Mouse (Mus musculus): ENCODE measurements around the gene Gm20481. TPM values are rescaled to one million over a fixed set of nuclear protein-coding genes. Genes with fewer than 3 reads are reported as not detected.

The Gm20481 gene
- polyA plus RNA-seq, 1 experiment from 2014 or later, result not detected

GRCm38 (mm10) chr17:35020551-35020950 is 50.8 kb downstream of the Gm20481 start:
- 87% methylated on average over 8 of the region's 8 CpGs for WGBS
- peaks cover 29% of the 10 kb centered on the region for H3K36me3 ChIP-seq
- H3K27me3 ChIP-seq (ENCODE audit: low read depth, poor library complexity, severe bottlenecking), result no peaks in the 10 kb centered on the region
- DNase-seq (ENCODE audit: low spot score), result peak; percentile 28
- no peak overlapping the region for H3K27ac ChIP-seq
- no peak overlapping the region for H3K4me3 ChIP-seq
- H3K4me1 ChIP-seq, result peaks cover 32% of the 10 kb centered on the region
- no peaks in the 10 kb centered on the region for H3K9me3 ChIP-seq (replicated peaks)

- H3K4me3 ChIP-seq, result peak overlapping the region; percentile 30
- DNase-seq (ENCODE audit: low spot score), result peak; percentile 95
- no peaks in the 10 kb centered on the region for H3K27me3 ChIP-seq (ENCODE audit: low read depth, poor library complexity, severe bottlenecking)
- WGBS, result 19% methylated on average over 17 of the region's 17 CpGs
- peaks cover 35% of the 10 kb centered on the region for H3K4me1 ChIP-seq
- peak overlapping the region; percentile 71 for H3K27ac ChIP-seq
- H3K9me3 ChIP-seq (replicated peaks), result no peaks in the 10 kb centered on the region
- peaks cover 21% of the 10 kb centered on the region for H3K36me3 ChIP-seq
Measured at GRCm38 (mm10) chr17:35021163-35021808, 51.6 kb downstream of the Gm20481 start.

Other genes starting within 250 kb of the Gm20481 start
- gene C4b, start 226.0 kb upstream of the Gm20481 start, polyA plus RNA-seq (2016; fragmentation: Nextera tagmentation; extraction: Ambion mirVana), result not detected in 2 replicates
- gene Cyp21a1, start 165.4 kb upstream of the Gm20481 start, polyA plus RNA-seq (2016; fragmentation: Nextera tagmentation; extraction: Ambion mirVana), result not detected in 2 replicates
- gene Stk19, start 133.0 kb upstream of the Gm20481 start, polyA plus RNA-seq (2016; fragmentation: Nextera tagmentation; extraction: Ambion mirVana), result 23.3 and 28.6 TPM in 2 replicates
- gene Dxo, start 132.9 kb upstream of the Gm20481 start, polyA plus RNA-seq (2016; fragmentation: Nextera tagmentation; extraction: Ambion mirVana), result 77.5 and 83.5 TPM in 2 replicates
- gene Skiv2l, start 119.7 kb upstream of the Gm20481 start, polyA plus RNA-seq (2016; fragmentation: Nextera tagmentation; extraction: Ambion mirVana), result 57.5 and 65.0 TPM in 2 replicates
- 151 and 155 TPM in 2 replicates for gene Nelfe, start 119.5 kb upstream of the Gm20481 start, polyA plus RNA-seq (2016; fragmentation: Nextera tagmentation; extraction: Ambion mirVana)
- gene Cfb, start 107.4 kb upstream of the Gm20481 start, polyA plus RNA-seq (2016; fragmentation: Nextera tagmentation; extraction: Ambion mirVana), result 2.1 and 2.5 TPM in 2 replicates
- gene Zbtb12, start 90.4 kb upstream of the Gm20481 start, polyA plus RNA-seq (2016; fragmentation: Nextera tagmentation; extraction: Ambion mirVana), result 6.2 and 6.3 TPM in 2 replicates
- gene Gm20547, start 87.9 kb upstream of the Gm20481 start, polyA plus RNA-seq (2016; fragmentation: Nextera tagmentation; extraction: Ambion mirVana), result 0.06 TPM in 1 of 2 replicates, not detected in the other
- 0.29 and 0.40 TPM in 2 replicates for gene C2, start 71.6 kb upstream of the Gm20481 start, polyA plus RNA-seq (2016; fragmentation: Nextera tagmentation; extraction: Ambion mirVana)
- gene Ehmt2, start 71.4 kb upstream of the Gm20481 start, polyA plus RNA-seq (2016; fragmentation: Nextera tagmentation; extraction: Ambion mirVana), result 109 and 116 TPM in 2 replicates
- not detected in 2 replicates for gene Slc44a4, start 55.4 kb upstream of the Gm20481 start, polyA plus RNA-seq (2016; fragmentation: Nextera tagmentation; extraction: Ambion mirVana)
- gene Neu1, start 38.7 kb upstream of the Gm20481 start, polyA plus RNA-seq (2016; fragmentation: Nextera tagmentation; extraction: Ambion mirVana), result 14.6 and 16.1 TPM in 2 replicates
- gene Hspa1b, start 10.7 kb upstream of the Gm20481 start, polyA plus RNA-seq (2016; fragmentation: Nextera tagmentation; extraction: Ambion mirVana), result 0.08 and 0.14 TPM in 2 replicates
- gene Hspa1a, start 2.2 kb downstream of the Gm20481 start, polyA plus RNA-seq (2016; fragmentation: Nextera tagmentation; extraction: Ambion mirVana), result 1.1 and 1.4 TPM in 2 replicates
- gene Hspa1l, start 2.8 kb downstream of the Gm20481 start, polyA plus RNA-seq (2016; fragmentation: Nextera tagmentation; extraction: Ambion mirVana), result 0.58 and 0.85 TPM in 2 replicates
- 320 and 365 TPM in 2 replicates for gene Lsm2, start 11.9 kb downstream of the Gm20481 start, polyA plus RNA-seq (2016; fragmentation: Nextera tagmentation; extraction: Ambion mirVana)
- gene Vars, start 31.1 kb downstream of the Gm20481 start, polyA plus RNA-seq (2016; fragmentation: Nextera tagmentation; extraction: Ambion mirVana), result 222 and 267 TPM in 2 replicates
- gene Vwa7, start 46.7 kb downstream of the Gm20481 start, polyA plus RNA-seq (2016; fragmentation: Nextera tagmentation; extraction: Ambion mirVana), result 0.15 and 0.23 TPM in 2 replicates
- gene Sapcd1, start 58.1 kb downstream of the Gm20481 start, polyA plus RNA-seq (2016; fragmentation: Nextera tagmentation; extraction: Ambion mirVana), result 1.2 and 1.4 TPM in 2 replicates
- 5.2 and 5.4 TPM in 2 replicates for gene Msh5, start 76.8 kb downstream of the Gm20481 start, polyA plus RNA-seq (2016; fragmentation: Nextera tagmentation; extraction: Ambion mirVana)
- 174 and 186 TPM in 2 replicates for gene Clic1, start 80.1 kb downstream of the Gm20481 start, polyA plus RNA-seq (2016; fragmentation: Nextera tagmentation; extraction: Ambion mirVana)
- gene Ddah2, start 89.1 kb downstream of the Gm20481 start, polyA plus RNA-seq (2016; fragmentation: Nextera tagmentation; extraction: Ambion mirVana), result 453 and 568 TPM in 2 replicates
- gene Ly6g6c, start 95.5 kb downstream of the Gm20481 start, polyA plus RNA-seq (2016; fragmentation: Nextera tagmentation; extraction: Ambion mirVana), result not detected in 2 replicates
- 0.36 and 0.46 TPM in 2 replicates for gene Mpig6b, start 96.3 kb downstream of the Gm20481 start, polyA plus RNA-seq (2016; fragmentation: Nextera tagmentation; extraction: Ambion mirVana)
- gene Ly6g6e, start 107.0 kb downstream of the Gm20481 start, polyA plus RNA-seq (2016; fragmentation: Nextera tagmentation; extraction: Ambion mirVana), result 0.81 and 0.95 TPM in 2 replicates
- gene Ly6g6d, start 108.2 kb downstream of the Gm20481 start, polyA plus RNA-seq (2016; fragmentation: Nextera tagmentation; extraction: Ambion mirVana), result 0.80 and 1.1 TPM in 2 replicates
- 0.56 and 0.66 TPM in 2 replicates for gene Ly6g6f, start 115.7 kb downstream of the Gm20481 start, polyA plus RNA-seq (2016; fragmentation: Nextera tagmentation; extraction: Ambion mirVana)
- 53.3 and 63.6 TPM in 2 replicates for gene Abhd16a, start 119.4 kb downstream of the Gm20481 start, polyA plus RNA-seq (2016; fragmentation: Nextera tagmentation; extraction: Ambion mirVana)
- not detected in 2 replicates for gene Ly6g5c, start 138.4 kb downstream of the Gm20481 start, polyA plus RNA-seq (2016; fragmentation: Nextera tagmentation; extraction: Ambion mirVana)
- 1.4 and 1.7 TPM in 2 replicates for gene Ly6g5b, start 145.5 kb downstream of the Gm20481 start, polyA plus RNA-seq (2016; fragmentation: Nextera tagmentation; extraction: Ambion mirVana)
- gene Gpank1, start 151.5 kb downstream of the Gm20481 start, polyA plus RNA-seq (2016; fragmentation: Nextera tagmentation; extraction: Ambion mirVana), result 33.9 and 35.8 TPM in 2 replicates
- 299 and 317 TPM in 2 replicates for gene Csnk2b, start 152.1 kb downstream of the Gm20481 start, polyA plus RNA-seq (2016; fragmentation: Nextera tagmentation; extraction: Ambion mirVana)
- 8.4 and 8.5 TPM in 2 replicates for gene D17H6S53E, start 156.5 kb downstream of the Gm20481 start, polyA plus RNA-seq (2016; fragmentation: Nextera tagmentation; extraction: Ambion mirVana)
- 0.39 and 0.56 TPM in 2 replicates for gene Apom, start 162.1 kb downstream of the Gm20481 start, polyA plus RNA-seq (2016; fragmentation: Nextera tagmentation; extraction: Ambion mirVana)
- gene Bag6, start 165.3 kb downstream of the Gm20481 start, polyA plus RNA-seq (2016; fragmentation: Nextera tagmentation; extraction: Ambion mirVana), result 74.2 and 74.7 TPM in 2 replicates
- 213 and 229 TPM in 2 replicates for gene Prrc2a, start 195.0 kb downstream of the Gm20481 start, polyA plus RNA-seq (2016; fragmentation: Nextera tagmentation; extraction: Ambion mirVana)
- 1.5 and 1.8 TPM in 2 replicates for gene Aif1, start 206.2 kb downstream of the Gm20481 start, polyA plus RNA-seq (2016; fragmentation: Nextera tagmentation; extraction: Ambion mirVana)
- 1.6 and 2.0 TPM in 2 replicates for gene Lst1, start 218.5 kb downstream of the Gm20481 start, polyA plus RNA-seq (2016; fragmentation: Nextera tagmentation; extraction: Ambion mirVana)
- 0.38 and 0.45 TPM in 2 replicates for gene Ltb, start 224.5 kb downstream of the Gm20481 start, polyA plus RNA-seq (2016; fragmentation: Nextera tagmentation; extraction: Ambion mirVana)
- gene Tnf, start 232.1 kb downstream of the Gm20481 start, polyA plus RNA-seq (2016; fragmentation: Nextera tagmentation; extraction: Ambion mirVana), result 0.14 TPM in 1 of 2 replicates, not detected in the other
- gene Lta, start 235.4 kb downstream of the Gm20481 start, polyA plus RNA-seq (2016; fragmentation: Nextera tagmentation; extraction: Ambion mirVana), result not detected in 2 replicates